Mouse (Mus musculus): ENCODE results near the gene Pitx1. TPM values are rescaled to one million over a fixed set of nuclear protein-coding genes. Genes with fewer than 3 reads are reported as not detected.
A peak's percentile ranks its signal among the peaks of the same experiment; 100 is the strongest.

Pitx1 gene
- polyA plus RNA-seq (2015; fragmentation: Nextera tagmentation; extraction: Ambion mirVana): 0.58 TPM in 1 of 2 replicates, not detected in the other

DNA sequence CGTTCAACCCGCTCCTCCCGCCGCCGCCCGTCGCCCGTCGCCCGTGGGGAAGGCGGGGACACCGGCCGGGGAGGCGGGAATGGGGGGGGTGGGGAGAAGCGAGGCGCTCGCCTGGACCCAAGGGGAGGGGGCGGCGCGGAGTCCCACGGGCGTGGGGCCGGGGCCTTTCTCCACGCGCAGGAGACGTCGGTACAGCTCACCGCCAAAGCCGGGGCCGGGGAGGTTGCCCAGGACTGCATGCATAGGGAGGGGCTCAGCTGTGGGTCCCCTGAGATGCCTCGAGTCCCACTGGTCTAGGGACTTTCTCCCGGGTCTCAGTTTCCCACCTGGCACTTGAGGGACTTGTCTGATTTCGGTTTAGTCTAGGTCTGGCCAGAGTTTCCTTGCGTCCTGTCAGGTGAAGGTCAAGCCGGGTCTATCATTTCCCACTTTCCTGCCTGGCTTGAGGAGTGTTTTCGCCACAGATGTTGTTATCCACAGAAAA lies at the start of gene Pitx1:
Pitx1 (minus strand) TSS at position 51 of the 484 bp plus-strand sequence.
- H3K27me3 ChIP-seq: peaks cover 99% of the 10 kb centered on the region
- no peaks in the 10 kb centered on the region for H3K9me3 ChIP-seq
- H3K9ac ChIP-seq: no peak within 1 kb of the TSS
- no peak within 1 kb of the TSS for H3K27ac ChIP-seq (replicated peaks)
- no peak for ATAC-seq (ENCODE audit: low read depth)
- no peak within 1 kb of the TSS for H3K4me3 ChIP-seq
- 1% methylated on average over 36 of the region's 36 CpGs for WGBS
- peaks cover 21% of the 10 kb centered on the region for H3K4me1 ChIP-seq (replicated peaks)
- H3K4me2 ChIP-seq: no peak within 1 kb of the TSS
- H3K36me3 ChIP-seq: no peaks in the 10 kb centered on the region

DNA sequence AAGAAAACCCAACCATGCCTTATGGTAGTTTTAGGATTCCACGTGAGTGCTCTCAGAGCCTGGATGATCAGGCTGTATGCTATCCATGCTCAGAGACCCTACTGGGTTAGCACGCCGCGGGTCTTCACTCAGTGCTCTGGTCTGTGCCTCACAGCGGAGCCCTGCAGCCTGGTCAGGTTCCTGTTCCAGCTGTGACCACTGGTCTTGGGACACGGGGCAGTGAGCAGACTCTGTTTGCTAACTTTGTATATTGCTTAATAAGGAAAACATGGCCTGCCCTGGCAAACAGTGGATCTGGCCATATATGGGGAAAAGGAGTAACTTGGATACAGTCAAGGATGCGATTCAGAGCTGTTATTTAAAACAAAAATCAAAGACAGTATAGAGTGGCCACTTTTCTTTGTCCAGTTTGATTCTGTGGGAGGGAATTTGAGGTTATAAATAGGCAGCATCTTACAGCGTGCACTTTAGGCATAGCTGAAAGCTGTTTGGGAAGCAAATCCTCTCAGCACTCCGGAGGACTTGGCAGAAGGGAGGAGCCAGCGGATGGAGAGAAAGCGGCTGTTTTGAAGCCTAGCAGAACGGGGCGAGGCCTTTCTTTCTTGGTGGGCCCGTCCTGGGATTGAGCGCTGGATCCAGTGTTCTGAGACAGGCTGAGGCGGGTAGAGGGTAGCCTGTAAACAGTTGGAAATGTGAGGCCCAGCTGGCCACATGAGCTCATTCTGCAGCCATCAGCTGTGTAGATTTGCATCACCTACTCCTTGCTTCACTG lies 45.6 kb upstream of the Pitx1 start:
- Histone ChIP-seq H3K4me3 (no peak overlapping the region), H3K27me3 (no peaks in the 10 kb centered on the region), H3K4me2 (no peak overlapping the region), H3K36me3 (no peaks in the 10 kb centered on the region), H3K27ac (replicated peaks) (no peak overlapping the region), H3K4me1 (replicated peaks) (no peaks in the 10 kb centered on the region), H3K9me3 (no peaks in the 10 kb centered on the region), H3K9ac (no peak overlapping the region)
- no peak for ATAC-seq (ENCODE audit: low read depth)
- 66% methylated on average over 16 of the region's 16 CpGs for WGBS

DNA sequence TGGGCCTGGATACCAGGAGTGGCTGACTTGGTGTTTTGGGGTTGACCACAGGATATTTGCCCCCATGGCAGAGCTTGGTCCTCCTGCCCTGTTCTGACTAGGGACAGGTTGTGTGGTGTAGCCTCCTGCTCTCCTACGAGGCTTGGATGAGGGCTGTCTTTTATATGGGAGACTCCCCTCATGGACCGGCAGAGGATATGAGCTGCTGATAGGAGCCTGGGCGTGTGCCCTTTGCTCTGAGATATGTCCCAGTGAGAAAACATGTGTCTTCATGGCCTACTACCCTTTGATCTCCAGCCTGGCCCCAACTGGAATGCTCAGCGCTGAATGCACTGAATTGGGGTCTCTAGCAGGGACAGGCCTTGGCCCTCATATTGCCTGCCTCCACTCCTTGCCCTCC lies 42.4 kb upstream of the Pitx1 start:
- H3K27me3 ChIP-seq: no peaks in the 10 kb centered on the region
- WGBS: 88% methylated on average over 4 of the region's 4 CpGs
- no peak overlapping the region for H3K27ac ChIP-seq (replicated peaks)

DNA sequence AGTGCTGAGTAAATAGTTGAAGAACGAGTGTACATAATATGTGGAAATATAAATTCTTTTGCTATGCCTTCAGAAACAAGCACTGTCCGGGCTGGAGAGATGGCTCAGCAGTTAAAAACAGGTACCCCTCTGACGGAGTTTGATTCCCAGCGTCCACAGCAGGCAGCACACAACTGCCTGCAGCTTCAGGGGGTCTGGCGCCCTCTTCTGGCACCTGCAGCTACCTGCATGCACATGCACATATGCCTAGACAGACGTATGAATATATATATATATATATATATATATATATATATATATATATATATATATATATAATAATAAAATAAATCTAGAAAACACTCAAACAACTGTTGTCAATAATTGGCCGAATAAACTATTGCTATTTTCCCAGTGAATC lies 35.4 kb upstream of the Pitx1 start:
- Histone ChIP-seq H3K4me2 (no peak overlapping the region), H3K9ac (no peak overlapping the region), H3K4me1 (replicated peaks) (no peaks in the 10 kb centered on the region), H3K36me3 (no peaks in the 10 kb centered on the region), H3K27me3 (no peaks in the 10 kb centered on the region), H3K9me3 (0 out of 2 replicates have a peak, but pooled peaks cover 4% of the 10 kb centered on the region), H3K27ac (replicated peaks) (no peak overlapping the region), H3K4me3 (no peak overlapping the region)
- ATAC-seq (ENCODE audit: low read depth): no peak
- WGBS: 82% methylated on average over 6 of the region's 7 CpGs

More for the DNA sequence above, 42.4 kb upstream of the Pitx1 start:
- no peaks in the 10 kb centered on the region for H3K4me1 ChIP-seq (replicated peaks)
- no peaks in the 10 kb centered on the region for H3K9me3 ChIP-seq
- no peaks in the 10 kb centered on the region for H3K36me3 ChIP-seq
- ATAC-seq (ENCODE audit: low read depth): no peak
- H3K4me2 ChIP-seq: no peak overlapping the region
- H3K4me3 ChIP-seq: no peak overlapping the region
- H3K9ac ChIP-seq: no peak overlapping the region

DNA sequence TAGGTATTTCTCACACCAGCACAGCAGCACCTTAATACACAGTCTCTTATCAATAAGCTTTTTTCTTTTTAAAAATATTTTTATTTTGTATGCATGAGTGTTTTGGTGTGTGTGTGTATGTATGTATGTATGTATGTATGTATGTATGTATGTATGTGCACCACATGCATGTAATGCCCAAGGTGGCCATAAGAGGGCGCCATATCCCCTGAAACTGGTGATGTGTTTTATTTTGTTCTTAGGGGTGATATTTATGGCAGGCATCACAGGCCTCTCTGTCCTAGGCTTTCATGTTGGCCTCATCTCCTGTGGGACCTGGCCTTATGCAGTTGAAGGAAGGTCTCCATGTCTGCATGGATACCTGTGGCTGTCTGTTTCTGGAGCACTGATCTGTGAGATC lies 34.0 kb upstream of the Pitx1 start:
- Histone ChIP-seq H3K4me3 (no peak overlapping the region), H3K4me1 (replicated peaks) (no peaks in the 10 kb centered on the region), H3K9ac (no peak overlapping the region), H3K27me3 (0 out of 2 replicates have a peak, but pooled peaks cover 4% of the 10 kb centered on the region), H3K4me2 (no peak overlapping the region), H3K27ac (replicated peaks) (no peak overlapping the region), H3K36me3 (no peaks in the 10 kb centered on the region), H3K9me3 (0 out of 2 replicates have a peak, but pooled peaks cover 4% of the 10 kb centered on the region)
- whole genome bisulfite sequencing: 100% methylated on average over 1 of the region's 1 CpGs
- ATAC-seq (ENCODE audit: low read depth): no peak

DNA sequence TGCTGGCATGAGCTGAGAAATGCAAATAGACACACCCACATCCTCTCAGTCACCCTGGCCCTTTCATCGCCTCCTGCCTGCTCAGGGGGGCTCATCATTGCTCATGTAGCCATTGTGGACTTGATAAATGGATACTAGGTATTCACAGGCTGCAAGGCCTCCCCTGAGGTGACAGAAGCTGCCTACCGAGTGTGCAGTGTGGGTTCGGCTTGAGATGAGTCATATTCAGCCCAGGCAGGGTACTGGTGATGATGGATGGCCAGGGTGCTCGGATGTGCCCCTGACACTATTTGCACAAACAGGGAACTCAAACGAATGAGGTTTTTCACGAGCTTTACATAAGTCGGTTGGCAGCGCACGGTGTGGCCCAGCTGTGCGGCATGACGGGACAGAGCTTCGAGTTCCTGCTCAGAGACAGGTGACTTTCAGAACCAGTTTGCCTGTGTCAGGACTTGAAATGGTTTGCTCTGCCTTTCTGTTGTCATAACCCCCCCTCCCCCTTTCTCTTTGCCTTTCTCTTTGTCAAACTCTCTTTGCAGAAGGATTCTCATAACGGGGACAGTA lies 31.6 kb upstream of the Pitx1 start:
- Histone ChIP-seq H3K9me3 (0 out of 2 replicates have a peak, but pooled peaks cover 4% of the 10 kb centered on the region), H3K27me3 (peaks cover 4% of the 10 kb centered on the region; the same call in 1 of the 2 replicates), H3K4me3 (no peak overlapping the region), H3K4me2 (no peak overlapping the region), H3K36me3 (no peaks in the 10 kb centered on the region), H3K9ac (no peak overlapping the region), H3K27ac (replicated peaks) (no peak overlapping the region), H3K4me1 (replicated peaks) (no peaks in the 10 kb centered on the region)
- WGBS: 58% methylated on average over 13 of the region's 13 CpGs
- ATAC-seq (ENCODE audit: low read depth): no peak

DNA sequence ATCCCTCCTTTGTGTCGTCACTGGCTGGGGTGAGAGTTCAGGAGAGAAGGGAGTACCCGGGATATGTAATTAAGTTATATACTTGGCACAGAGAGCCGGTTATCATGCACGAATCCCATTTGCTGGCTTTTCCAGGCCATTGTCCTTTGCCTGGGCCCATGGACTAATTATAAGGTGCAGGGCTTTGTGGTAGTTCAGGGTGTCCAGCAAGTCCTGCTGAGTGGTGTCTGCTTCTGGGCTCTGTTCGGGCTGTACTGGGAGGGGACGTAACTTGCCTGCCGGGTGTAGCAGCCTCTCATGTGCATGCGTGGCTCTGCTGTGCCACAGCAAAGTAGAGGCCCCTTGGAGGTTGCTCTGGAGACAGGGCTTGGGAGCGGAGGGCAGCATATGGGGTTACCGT lies 24.5 kb upstream of the Pitx1 start:
- Histone ChIP-seq H3K36me3 (no peaks in the 10 kb centered on the region), H3K4me1 (replicated peaks) (peaks cover 16% of the 10 kb centered on the region), H3K4me2 (no peak overlapping the region), H3K9me3 (no peaks in the 10 kb centered on the region), H3K9ac (no peak overlapping the region), H3K4me3 (no peak overlapping the region), H3K27me3 (peaks cover 68% of the 10 kb centered on the region), H3K27ac (replicated peaks) (no peak overlapping the region)
- ATAC-seq (ENCODE audit: low read depth): no peak
- WGBS: 63% methylated on average over 10 of the region's 10 CpGs

DNA sequence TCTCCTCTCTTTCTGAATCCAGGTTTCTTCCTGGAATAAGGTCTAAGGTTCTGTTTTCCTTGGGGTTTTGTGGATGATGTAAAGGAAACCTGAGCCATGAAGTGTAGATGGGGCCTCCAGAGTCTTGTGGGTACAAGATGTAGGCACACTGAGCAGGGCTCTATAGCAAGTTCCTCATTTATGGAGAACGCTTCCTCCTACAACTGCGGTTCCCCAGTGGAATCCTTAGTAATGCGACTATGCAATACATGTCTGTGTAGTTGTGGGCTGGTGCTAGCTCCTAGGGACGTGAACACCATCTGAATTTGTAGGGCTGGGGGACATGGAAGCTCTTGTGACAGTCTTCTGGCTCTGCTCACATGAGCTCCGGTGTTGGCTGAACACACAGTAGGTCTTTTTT lies 22.5 kb upstream of the Pitx1 start:
- WGBS: 84% methylated on average over 5 of the region's 5 CpGs

DNA sequence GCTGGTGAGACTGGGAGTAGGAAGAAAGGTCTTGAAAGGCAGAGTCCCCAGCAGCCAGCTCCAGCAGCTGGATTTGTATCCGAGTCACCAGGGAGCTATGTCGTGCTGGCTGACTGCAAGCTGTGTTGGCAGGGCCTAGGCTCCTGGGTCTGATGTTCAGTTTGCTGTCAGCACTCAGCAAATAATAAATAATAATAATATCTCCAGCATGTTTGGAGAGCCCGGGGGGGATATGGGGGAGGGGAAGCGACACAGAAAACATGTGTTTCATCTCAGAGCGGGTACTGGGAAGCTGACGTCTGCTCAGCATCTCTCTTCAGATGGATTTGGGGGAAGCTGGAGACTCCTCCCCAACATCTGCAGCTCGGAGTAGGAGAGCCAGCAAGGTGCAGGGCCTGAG lies 19.8 kb upstream of the Pitx1 start:
- H3K27me3 ChIP-seq: peaks cover 96% of the 10 kb centered on the region
- H3K4me1 ChIP-seq (replicated peaks): peaks cover 16% of the 10 kb centered on the region
- no peak overlapping the region for H3K4me3 ChIP-seq
- H3K27ac ChIP-seq (replicated peaks): no peak overlapping the region
- WGBS: 67% methylated on average over 7 of the region's 7 CpGs
- H3K9me3 ChIP-seq: no peaks in the 10 kb centered on the region
- no peak overlapping the region for H3K9ac ChIP-seq
- ATAC-seq (ENCODE audit: low read depth): peak; percentile 43; the same call in 1 of the 2 replicates
- H3K36me3 ChIP-seq: no peaks in the 10 kb centered on the region
- no peak overlapping the region for H3K4me2 ChIP-seq

More for the DNA sequence above, 22.5 kb upstream of the Pitx1 start:
- H3K36me3 ChIP-seq: no peaks in the 10 kb centered on the region
- H3K4me2 ChIP-seq: no peak overlapping the region
- H3K27ac ChIP-seq (replicated peaks): no peak overlapping the region
- peaks cover 85% of the 10 kb centered on the region for H3K27me3 ChIP-seq
- no peak overlapping the region for H3K4me3 ChIP-seq
- peaks cover 16% of the 10 kb centered on the region for H3K4me1 ChIP-seq (replicated peaks)
- H3K9ac ChIP-seq: no peak overlapping the region
- H3K9me3 ChIP-seq: no peaks in the 10 kb centered on the region
- ATAC-seq (ENCODE audit: low read depth): no peak

DNA sequence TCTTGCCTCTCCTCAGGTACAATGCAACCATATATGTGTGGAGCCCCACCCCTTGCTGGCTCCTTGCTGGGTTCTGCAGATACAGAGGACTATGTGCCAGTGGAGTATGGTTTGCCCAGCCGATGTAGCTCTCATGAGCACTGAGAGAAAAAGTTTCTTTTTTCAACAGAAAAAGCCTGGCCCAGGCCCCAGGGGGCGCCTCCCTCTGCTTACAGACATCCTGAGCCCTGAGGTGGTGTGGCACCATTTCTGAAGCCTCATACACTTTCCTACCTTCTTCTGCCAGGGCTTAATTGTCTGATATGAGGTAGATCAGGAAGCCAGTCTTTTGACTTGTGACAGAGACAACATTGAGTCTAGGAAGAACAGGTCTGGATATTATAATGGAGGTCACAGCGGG lies 16.2 kb upstream of the Pitx1 start:
- H3K27me3 ChIP-seq: peaks cover 91% of the 10 kb centered on the region
- no peak overlapping the region for H3K4me2 ChIP-seq
- H3K4me1 ChIP-seq (replicated peaks): peaks cover 29% of the 10 kb centered on the region
- no peaks in the 10 kb centered on the region for H3K9me3 ChIP-seq
- 75% methylated on average over 3 of the region's 3 CpGs for WGBS
- H3K9ac ChIP-seq: no peak overlapping the region
- no peaks in the 10 kb centered on the region for H3K36me3 ChIP-seq
- no peak overlapping the region for H3K4me3 ChIP-seq
- no peak overlapping the region for H3K27ac ChIP-seq (replicated peaks)
- ATAC-seq (ENCODE audit: low read depth): no peak

DNA sequence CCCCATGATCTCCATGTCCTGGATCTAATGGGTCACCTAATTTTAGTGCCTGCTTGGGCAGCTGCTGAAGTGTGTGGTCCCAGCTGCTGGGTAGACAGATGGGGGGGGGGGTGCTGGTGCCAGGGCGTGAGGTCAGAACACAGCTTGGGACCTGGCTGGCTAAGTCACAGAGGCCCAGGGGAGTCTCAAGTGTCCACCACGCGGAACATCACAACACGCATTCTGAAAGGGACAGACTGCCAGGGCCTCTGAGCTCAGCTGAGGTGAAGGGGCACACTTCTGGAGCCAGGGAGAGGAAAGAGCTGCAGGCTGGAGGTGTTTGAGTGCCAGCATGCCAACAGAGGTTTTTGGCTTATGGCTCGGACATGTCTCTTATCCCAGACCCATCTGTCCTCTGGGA lies 14.7 kb upstream of the Pitx1 start:
- WGBS: 64% methylated on average over 5 of the region's 5 CpGs
- Histone ChIP-seq H3K36me3 (no peaks in the 10 kb centered on the region), H3K9ac (no peak overlapping the region), H3K4me3 (no peak overlapping the region), H3K27me3 (peaks cover 91% of the 10 kb centered on the region), H3K4me2 (no peak overlapping the region), H3K4me1 (replicated peaks) (peaks cover 23% of the 10 kb centered on the region), H3K9me3 (no peaks in the 10 kb centered on the region), H3K27ac (replicated peaks) (no peak overlapping the region)
- ATAC-seq (ENCODE audit: low read depth): no peak

DNA sequence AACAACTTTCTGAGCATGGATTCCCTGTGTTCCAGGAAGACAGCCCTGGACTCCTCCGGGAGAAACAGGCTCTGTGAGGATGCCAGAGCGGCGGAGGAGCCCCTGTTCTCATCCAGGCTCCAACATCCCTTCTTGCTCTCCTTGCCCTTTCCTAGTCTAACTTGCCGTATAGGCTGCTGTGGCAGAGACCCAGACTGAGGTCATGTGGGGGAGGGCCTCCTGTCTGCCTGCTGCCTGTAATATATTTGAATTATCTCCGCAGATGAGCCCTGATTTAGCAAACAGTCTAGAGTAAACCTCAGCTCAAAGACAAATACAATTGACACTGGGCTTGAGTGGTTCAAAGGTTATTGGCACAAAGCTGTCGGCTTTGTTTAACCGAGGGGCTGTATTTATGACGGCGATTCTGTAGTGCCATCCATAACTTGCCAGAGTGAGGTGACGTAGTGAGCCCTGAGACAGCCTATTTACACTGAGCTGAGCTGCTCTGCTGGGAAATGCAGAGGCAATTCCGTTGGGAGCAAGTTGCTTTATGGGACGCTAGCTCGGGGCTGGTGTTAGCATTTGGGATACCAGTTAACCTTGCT lies 12.7 kb upstream of the Pitx1 start:
- 22% methylated on average over 13 of the region's 13 CpGs for WGBS
- no peak overlapping the region for H3K4me3 ChIP-seq
- peaks cover 20% of the 10 kb centered on the region for H3K4me1 ChIP-seq (replicated peaks)
- peak; percentile 36; the same call in 1 of the 2 replicates for ATAC-seq (ENCODE audit: low read depth)
- no peak overlapping the region for H3K27ac ChIP-seq (replicated peaks)
- H3K9me3 ChIP-seq: 0 out of 2 replicates have a peak, but pooled peaks cover 3% of the 10 kb centered on the region
- no peak overlapping the region for H3K9ac ChIP-seq
- peak overlapping the region; percentile 4; the same call in 1 of the 2 replicates for H3K4me2 ChIP-seq
- no peaks in the 10 kb centered on the region for H3K36me3 ChIP-seq
- H3K27me3 ChIP-seq: peaks cover 91% of the 10 kb centered on the region
